ENCODE assay signal across 14 mouse cellular contexts in the genomic region with DNA sequence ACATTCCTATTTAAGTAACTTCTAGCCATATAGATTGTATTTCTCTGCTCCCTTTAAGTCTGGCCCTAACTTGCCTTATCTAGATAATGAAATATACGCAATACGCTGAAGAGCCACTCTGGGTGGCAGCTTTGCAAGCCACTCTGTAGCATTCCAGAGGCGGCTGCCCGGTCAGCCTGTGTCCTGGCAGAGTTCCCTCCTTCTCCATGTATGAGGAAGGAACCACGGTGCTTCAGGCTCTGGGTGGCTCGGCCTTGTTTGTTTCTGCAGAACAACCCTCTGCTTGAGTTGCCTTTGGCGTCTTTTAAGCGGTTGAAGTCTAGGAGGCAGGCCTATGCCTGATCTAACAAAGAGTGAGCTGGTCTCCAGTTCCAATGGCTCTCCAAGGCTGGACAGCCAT. TPM values are rescaled to one million over a fixed set of nuclear protein-coding genes. Genes with fewer than 3 reads are reported as not detected.
A peak's percentile ranks its signal among the peaks of the same experiment; 100 is the strongest.
DNase-seq lines count a peak whose midpoint lies in the region; ATAC-seq and TF ChIP-seq lines count a peak whose summit lies in the region.
"Had no signal": no experiment of that assay in that cellular context is flagged by ENCODE, and none has a peak within 500 bp of the region (broad histone marks: within the 10 kb centered on the region; RNA-seq: fewer than 3 reads in every experiment).

No protein-coding gene starts in this region.

- ATAC-seq in limb, embryonic 12.5 days (ENCODE audit: insufficient number of reproducible peaks, insufficient read depth, low FRiP score, low TSS enrichment, low read depth) = no peak
- no peak for ATAC-seq in lung, embryonic 15.5 days (ENCODE audit: borderline replicate concordance, extremely low read depth, low FRiP score, low TSS enrichment)
- no peak for ATAC-seq in hindbrain, embryonic 12.5 days (ENCODE audit: low FRiP score)
- ATAC-seq in forebrain, embryonic 14.5 days = no peak
- ATAC-seq: forebrain, embryonic 15.5 days had no signal

- WGBS in limb, embryonic 12.5 days = 67% methylated on average over 8 of the region's 8 CpGs
- WGBS in limb, embryonic 10.5 days = 67% methylated on average over 8 of the region's 8 CpGs
- WGBS in lung, embryonic 15.5 days = 36% methylated on average over 8 of the region's 8 CpGs
- WGBS in hindbrain, embryonic 12.5 days = 68% methylated on average over 8 of the region's 8 CpGs
- WGBS in forebrain, embryonic 14.5 days = 49% methylated on average over 8 of the region's 8 CpGs

- H3K4me3 ChIP-seq in gastrocnemius, adult 2 months = peak overlapping the region; percentile 34
- H3K4me3 ChIP-seq in limb, embryonic 12.5 days (replicated peaks) = no peak overlapping the region
- H3K4me3 ChIP-seq in limb, embryonic 10.5 days = no peak overlapping the region
- no peak overlapping the region for H3K4me3 ChIP-seq in lung, embryonic 15.5 days
- H3K4me3 ChIP-seq in left cerebral cortex, adult 2 months = no peak overlapping the region
- H3K4me3 ChIP-seq in hindbrain, embryonic 12.5 days = no peak overlapping the region
- H3K4me3 ChIP-seq in forebrain, embryonic 14.5 days (ENCODE audit: low read depth, low read length) = no peak overlapping the region
- H3K4me3 ChIP-seq: forebrain, embryonic 15.5 days; liver, embryonic 13.5 days; midbrain, embryonic 10.5 days; myocyte had no signal

- H3K9me3 ChIP-seq in limb, embryonic 12.5 days = no peaks in the 10 kb centered on the region
- no peaks in the 10 kb centered on the region for H3K9me3 ChIP-seq in limb, embryonic 10.5 days (replicated peaks)
- no peaks in the 10 kb centered on the region for H3K9me3 ChIP-seq in lung, embryonic 15.5 days
- H3K9me3 ChIP-seq in hindbrain, embryonic 12.5 days (replicated peaks) = no peaks in the 10 kb centered on the region
- H3K9me3 ChIP-seq in forebrain, embryonic 14.5 days (replicated peaks; ENCODE audit: control insufficient read depth, low read length) = no peaks in the 10 kb centered on the region
- H3K9me3 ChIP-seq: forebrain, embryonic 15.5 days; liver, embryonic 13.5 days; midbrain, embryonic 10.5 days had no signal

- intact Hi-C loops in gastrocnemius, adult 2 months (cut with DNase I) = no loop called here
- intact Hi-C loops in gastrocnemius, postnatal 36 days (cut with DNase I) = no loop called here
- intact Hi-C loops in left cerebral cortex, adult 2 months (cut with DNase I) = no loop called here

- DNase-seq in gastrocnemius, adult 2 months = peak; percentile 47
- no peak for DNase-seq in gastrocnemius, postnatal 36 days
- no peak for DNase-seq in limb, embryonic 10.5 days (ENCODE audit: low spot score)
- no peak for DNase-seq in left cerebral cortex, adult 2 months (ENCODE audit: extremely low spot score in 1 of 2, low spot score in 2 of 2)
- DNase-seq in forebrain, embryonic 14.5 days (ENCODE audit: low spot score) = no peak
- DNase-seq: cerebellum, adult 9-10 months; liver, embryonic 13.5 days; thymus, adult 2 months had no signal

- peak overlapping the region; percentile 53 for H3K27ac ChIP-seq in gastrocnemius, adult 2 months
- H3K27ac ChIP-seq in limb, embryonic 12.5 days = 0 out of 2 replicates have a peak overlapping the region, but pooled peaks have one; percentile 17
- no peak overlapping the region for H3K27ac ChIP-seq in limb, embryonic 10.5 days
- peak overlapping the region; percentile 87 for H3K27ac ChIP-seq in lung, embryonic 15.5 days
- no peak overlapping the region for H3K27ac ChIP-seq in left cerebral cortex, adult 2 months
- H3K27ac ChIP-seq in hindbrain, embryonic 12.5 days = no peak overlapping the region
- no peak overlapping the region for H3K27ac ChIP-seq in forebrain, embryonic 14.5 days (ENCODE audit: low read depth, low read length)
- H3K27ac ChIP-seq: forebrain, embryonic 15.5 days; liver, embryonic 13.5 days; midbrain, embryonic 10.5 days had no signal

- no peak for TF ChIP-seq CTCF in gastrocnemius, adult 2 months (IDR thresholded peaks at IDR 0.05)
- no peak for TF ChIP-seq CTCF in left cerebral cortex, adult 2 months (IDR thresholded peaks at IDR 0.05)

- no peak overlapping the region for H3K4me2 ChIP-seq in limb, embryonic 12.5 days
- H3K4me2 ChIP-seq in lung, embryonic 15.5 days = 0 out of 2 replicates have a peak overlapping the region, but pooled peaks have one; percentile 1
- H3K4me2 ChIP-seq in hindbrain, embryonic 12.5 days (replicated peaks) = no peak overlapping the region
- H3K4me2 ChIP-seq in forebrain, embryonic 14.5 days (ENCODE audit: low read length) = no peak overlapping the region
- H3K4me2 ChIP-seq: forebrain, embryonic 15.5 days; liver, embryonic 13.5 days had no signal

- H3K4me1 ChIP-seq in limb, embryonic 12.5 days (replicated peaks) = peaks cover 33% of the 10 kb centered on the region
- peaks cover 44% of the 10 kb centered on the region for H3K4me1 ChIP-seq in limb, embryonic 10.5 days
- peaks cover 53% of the 10 kb centered on the region for H3K4me1 ChIP-seq in lung, embryonic 15.5 days
- peaks cover 29% of the 10 kb centered on the region for H3K4me1 ChIP-seq in hindbrain, embryonic 12.5 days
- H3K4me1 ChIP-seq in forebrain, embryonic 14.5 days (ENCODE audit: control insufficient read depth, insufficient read depth, low read length) = peaks cover 9% of the 10 kb centered on the region

- H3K9ac ChIP-seq in limb, embryonic 12.5 days (replicated peaks) = no peak overlapping the region
- no peak overlapping the region for H3K9ac ChIP-seq in lung, embryonic 15.5 days
- H3K9ac ChIP-seq in hindbrain, embryonic 12.5 days = no peak overlapping the region
- no peak overlapping the region for H3K9ac ChIP-seq in forebrain, embryonic 14.5 days (ENCODE audit: low read length)
- H3K9ac ChIP-seq: forebrain, embryonic 15.5 days; liver, embryonic 13.5 days had no signal

- H3K36me3 ChIP-seq in limb, embryonic 12.5 days = no peaks in the 10 kb centered on the region
- H3K36me3 ChIP-seq in limb, embryonic 10.5 days = no peaks in the 10 kb centered on the region
- no peaks in the 10 kb centered on the region for H3K36me3 ChIP-seq in lung, embryonic 15.5 days
- no peaks in the 10 kb centered on the region for H3K36me3 ChIP-seq in hindbrain, embryonic 12.5 days
- no peaks in the 10 kb centered on the region for H3K36me3 ChIP-seq in forebrain, embryonic 14.5 days (ENCODE audit: control insufficient read depth, insufficient read depth, low read length)
- H3K36me3 ChIP-seq: forebrain, embryonic 15.5 days; liver, embryonic 13.5 days; midbrain, embryonic 10.5 days had no signal

- peaks cover 13% of the 10 kb centered on the region; the same call in 1 of the 2 replicates for H3K27me3 ChIP-seq in limb, embryonic 12.5 days
- H3K27me3 ChIP-seq in limb, embryonic 10.5 days (ENCODE audit: low read depth, poor library complexity, severe bottlenecking) = peaks cover 34% of the 10 kb centered on the region
- no peaks in the 10 kb centered on the region for H3K27me3 ChIP-seq in lung, embryonic 15.5 days
- H3K27me3 ChIP-seq in hindbrain, embryonic 12.5 days = no peaks in the 10 kb centered on the region
- H3K27me3 ChIP-seq in forebrain, embryonic 14.5 days (replicated peaks; ENCODE audit: control insufficient read depth, insufficient read depth, low read length) = no peaks in the 10 kb centered on the region
- H3K27me3 ChIP-seq: forebrain, embryonic 15.5 days had no signal

RNA-seq across cellular contexts. Expression of gene Clstn1, which starts 13.4 kb away (rescaled TPM):
- total RNA-seq in gastrocnemius, adult 2 months (2021) = 10 to 100 TPM; 24.0 to 38.2 TPM
- total RNA-seq in gastrocnemius, postnatal 36 days (2021) = 10 to 100 TPM; 23.6 to 28.3 TPM
- 64.3 and 65.3 TPM in 2 replicates for polyA plus RNA-seq in limb, embryonic 12.5 days (2016; fragmentation: Nextera tagmentation; extraction: Ambion mirVana)
- polyA plus RNA-seq in limb, embryonic 10.5 days (2016; fragmentation: Nextera tagmentation; extraction: Ambion mirVana) = 34.8 and 41.2 TPM in 2 replicates
- polyA plus RNA-seq in lung, embryonic 15.5 days (2015; fragmentation: Nextera tagmentation; extraction: Ambion mirVana) = 51.1 and 56.2 TPM in 2 replicates
- 1,000 to 10,000 TPM; 1,405 to 1,413 TPM for total RNA-seq in left cerebral cortex, adult 2 months (2021)
- 135 and 138 TPM in 2 replicates for polyA plus RNA-seq in hindbrain, embryonic 12.5 days (2016; fragmentation: Nextera tagmentation; extraction: Ambion mirVana)
- polyA plus RNA-seq in forebrain, embryonic 14.5 days (2014; fragmentation: Nextera tagmentation; extraction: Ambion mirVana) = 36.1 and 42.4 TPM in 2 replicates

RNA-seq across cellular contexts. Expression of gene Ctnnbip1, which starts 54.8 kb away (rescaled TPM):
- total RNA-seq in gastrocnemius, adult 2 months (2021) = 10 to 100 TPM; 19.0 to 21.4 TPM
- total RNA-seq in gastrocnemius, postnatal 36 days (2021) = 10 to 100 TPM; 22.7 to 24.4 TPM
- polyA plus RNA-seq in limb, embryonic 12.5 days (2016; fragmentation: Nextera tagmentation; extraction: Ambion mirVana) = 92.3 and 94.8 TPM in 2 replicates
- polyA plus RNA-seq in limb, embryonic 10.5 days (2016; fragmentation: Nextera tagmentation; extraction: Ambion mirVana) = 67.1 and 78.4 TPM in 2 replicates
- polyA plus RNA-seq in lung, embryonic 15.5 days (2015; fragmentation: Nextera tagmentation; extraction: Ambion mirVana) = 57.9 and 61.0 TPM in 2 replicates
- total RNA-seq in left cerebral cortex, adult 2 months (2021) = 10 to 100 TPM; 35.3 to 35.9 TPM
- polyA plus RNA-seq in hindbrain, embryonic 12.5 days (2016; fragmentation: Nextera tagmentation; extraction: Ambion mirVana) = 79.0 and 87.1 TPM in 2 replicates
- 95.2 and 99.1 TPM in 2 replicates for polyA plus RNA-seq in forebrain, embryonic 14.5 days (2014; fragmentation: Nextera tagmentation; extraction: Ambion mirVana)

Comparison
In these comparisons a context has a peak if more than half of its experiments do, and no peak if none do; other contexts are left out.
1. H3K27ac ChIP-seq: peak in gastrocnemius, adult 2 months (single experiment), limb, embryonic 12.5 days (single experiment) and lung, embryonic 15.5 days (single experiment); none in limb, embryonic 10.5 days (single experiment), left cerebral cortex, adult 2 months (single experiment), hindbrain, embryonic 12.5 days (single experiment) and forebrain, embryonic 14.5 days (single experiment).